Mouse (Mus musculus) hindbrain, embryonic 12.5 days (tissue): ENCODE data around the gene Gm3250. TPM values are rescaled to one million over a fixed set of nuclear protein-coding genes. Genes with fewer than 3 reads are reported as not detected.
"Not testable (repeated sequence)": the region's sequence is repeated elsewhere in the genome, so short reads cannot be mapped to it uniquely, and the experiment has no call there.

ENCODE experiments used
- ATAC-seq: fragments of 200-750 bp; cut with Nextera tagmentation; 2 replicates; pipeline ENCODE4 v1.8.0; 2017; ENCODE audit warnings: moderate TSS enrichment; ENCODE audit not compliant: low FRiP score
- H3K27ac ChIP-seq: fragments of 300-500 bp; sonication (generic); 2 replicates; pipeline ENCODE4 v1.5.1; 2016; ENCODE audit warnings: mild to moderate bottlenecking
- H3K27me3 ChIP-seq: fragments of 300-500 bp; sonication (generic); 2 replicates; pipeline ENCODE4 v1.6.1; 2016; ENCODE audit warnings: mild to moderate bottlenecking
- H3K36me3 ChIP-seq: fragments of 300-500 bp; sonication (generic); 2 replicates; pipeline ENCODE4 v1.6.1; 2016; ENCODE audit warnings: mild to moderate bottlenecking
- H3K4me1 ChIP-seq: fragments of 300-500 bp; sonication (generic); 2 replicates; pipeline ENCODE4 v1.6.1; 2016
- H3K4me2 ChIP-seq: fragments of 300-500 bp; sonication (generic); replicated peaks from 2 replicates; pipeline ENCODE4 v1.6.1; 2016; ENCODE audit warnings: mild to moderate bottlenecking
- H3K4me3 ChIP-seq: fragments of 300-500 bp; sonication (generic); 2 replicates; pipeline ENCODE4 v1.5.1; 2016; ENCODE audit warnings: mild to moderate bottlenecking
- H3K9ac ChIP-seq: fragments of 300-500 bp; sonication (generic); 2 replicates; pipeline ENCODE4 v1.6.1; 2016; ENCODE audit warnings: mild to moderate bottlenecking, moderate library complexity
- H3K9me3 ChIP-seq: fragments of 300-500 bp; sonication (generic); replicated peaks from 2 replicates; pipeline ENCODE4 v1.6.1; 2016; ENCODE audit warnings: mild to moderate bottlenecking
- WGBS: fragments of 180-500 bp; shearing (Covaris S2); methylation state at CpG from one replicate; pipeline ENCODE4 v1.1.7; 2016; 5-methylcytosine and 5-hydroxymethylcytosine counted together
- polyA plus RNA-seq: library from polyadenylated mRNA; unstranded; fragments of >200 nt; fragmentation: Nextera tagmentation; extraction: Ambion mirVana; gene quantifications from 2 replicates; pipeline ENCODE4 v1.2.1, GENCODE M21; 2016

Gene Gm3250
- polyA plus RNA-seq, 1 experiment from 2014 or later: not detected

DNA sequence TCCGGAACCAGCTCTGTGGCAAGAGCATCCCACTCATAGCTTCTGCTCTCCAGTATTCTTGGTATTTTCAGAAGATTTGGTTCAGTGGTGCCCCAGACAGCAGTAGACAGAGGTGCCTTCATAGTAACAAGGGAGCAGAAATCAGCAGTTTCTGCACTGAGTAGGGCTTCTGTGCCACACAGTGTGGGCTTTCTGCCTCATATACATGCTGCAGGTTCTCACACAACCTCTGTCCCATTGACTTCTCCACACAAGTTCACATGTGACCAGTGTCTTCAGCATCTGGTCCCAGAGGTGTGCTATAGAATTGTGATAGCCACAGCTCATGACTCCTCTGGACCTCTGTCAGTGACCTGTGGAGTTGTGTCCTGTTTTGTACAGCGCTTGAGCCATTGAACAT lies 6.3 kb upstream of the Gm3250 start:
- H3K36me3 ChIP-seq: no peaks in the 10 kb centered on the region
- no peak overlapping the region for H3K27ac ChIP-seq
- no peaks in the 10 kb centered on the region for H3K4me1 ChIP-seq
- no peaks in the 10 kb centered on the region for H3K27me3 ChIP-seq
- no peak for ATAC-seq
- 81% methylated on average over 2 of the region's 2 CpGs for WGBS
- H3K9ac ChIP-seq: no peak overlapping the region
- H3K4me3 ChIP-seq: no peak overlapping the region
- H3K4me2 ChIP-seq: no peak overlapping the region
- H3K9me3 ChIP-seq: no peaks in the 10 kb centered on the region

- WGBS: 50% methylated on average over 1 of the region's 1 CpGs
- H3K4me1 ChIP-seq, H3K27me3 ChIP-seq, H3K4me3 ChIP-seq, H3K4me2 ChIP-seq, H3K9ac ChIP-seq, H3K9me3 ChIP-seq, H3K27ac ChIP-seq, ATAC-seq, H3K36me3 ChIP-seq: not testable (repeated sequence)
Measured at GRCm38 (mm10) chr10:77787876-77788275, 5.5 kb upstream of the Gm3250 start, which contains the start of gene Gm7137. Gm7137 (minus strand) TSS chr10:77788200.

DNA sequence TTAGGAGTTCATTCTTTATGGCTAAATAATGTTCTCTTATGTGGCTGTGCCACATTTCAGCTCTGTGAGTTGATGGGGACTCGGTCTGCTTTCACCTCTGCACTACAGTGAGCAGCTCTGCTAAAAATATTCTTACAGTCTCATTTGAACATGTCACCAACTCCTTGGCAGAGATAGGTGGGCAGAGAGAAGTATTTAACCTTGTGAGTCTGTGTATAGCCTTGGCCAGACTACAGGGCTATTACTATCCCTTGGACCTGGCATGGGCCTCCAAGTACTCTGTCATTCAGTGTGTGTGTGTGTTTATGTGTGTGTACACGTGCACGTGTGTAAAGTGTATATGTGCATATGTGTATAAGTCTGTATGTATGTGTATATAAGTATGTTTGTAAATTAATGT lies 1.1 kb upstream of the Gm3250 start:
- ATAC-seq, H3K4me3 ChIP-seq, H3K9me3 ChIP-seq, H3K4me1 ChIP-seq, H3K4me2 ChIP-seq, H3K27me3 ChIP-seq, H3K36me3 ChIP-seq, H3K9ac ChIP-seq, H3K27ac ChIP-seq: not testable (repeated sequence)
- 98% methylated on average over 3 of the region's 3 CpGs for WGBS

GRCm38 (mm10) chr10:77776844-77777243 lies 5.5 kb downstream of the Gm3250 start, which contains the start of gene Gm7138:
Gm7138 (minus strand) TSS chr10:77776944.
- ATAC-seq, H3K9ac ChIP-seq, H3K4me2 ChIP-seq, H3K4me1 ChIP-seq, H3K4me3 ChIP-seq, H3K36me3 ChIP-seq, H3K27me3 ChIP-seq, H3K9me3 ChIP-seq, H3K27ac ChIP-seq: not testable (repeated sequence)
- 20% methylated on average over 1 of the region's 1 CpGs for WGBS

- H3K27ac ChIP-seq, ATAC-seq, H3K36me3 ChIP-seq, H3K9ac ChIP-seq, H3K4me1 ChIP-seq, H3K9me3 ChIP-seq, H3K27me3 ChIP-seq, H3K4me3 ChIP-seq, H3K4me2 ChIP-seq: not testable (repeated sequence)
- WGBS: 92% methylated on average over 1 of the region's 3 CpGs
Measured at GRCm38 (mm10) chr10:77772142-77772541, 10.2 kb downstream of the Gm3250 start.

DNA sequence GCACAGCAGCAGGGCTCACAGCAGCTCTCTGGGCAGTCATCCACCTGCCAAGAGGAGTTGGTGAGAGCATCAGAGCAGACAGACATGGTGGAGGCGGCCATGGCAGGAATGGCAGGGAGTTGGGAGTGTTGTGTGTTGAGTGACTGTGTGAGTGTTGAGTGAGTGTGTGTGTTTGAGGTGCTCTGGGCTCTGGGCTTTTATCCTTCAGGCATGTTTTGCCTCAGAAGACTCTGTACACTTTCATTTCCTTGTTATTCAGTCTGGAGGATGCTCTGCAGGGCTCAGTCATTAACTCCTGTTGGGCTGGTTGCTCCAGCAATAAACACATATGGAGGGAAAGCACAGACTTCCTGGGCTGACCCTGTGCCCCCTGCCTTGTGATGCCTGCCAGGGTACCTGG lies 11.1 kb downstream of the Gm3250 start, which contains the start of gene Gm3238:
Gene Gm3238, minus strand, starts transcription at position 101 of the 400 bp plus-strand sequence.
- not testable (repeated sequence) for H3K9ac ChIP-seq, H3K27me3 ChIP-seq, H3K4me3 ChIP-seq, H3K4me1 ChIP-seq, H3K9me3 ChIP-seq, H3K4me2 ChIP-seq, H3K36me3 ChIP-seq, H3K27ac ChIP-seq, ATAC-seq
- 80% methylated on average over 1 of the region's 1 CpGs for WGBS

GRCm38 (mm10) chr10:77769727-77770126 lies 12.6 kb downstream of the Gm3250 start:
- H3K27me3 ChIP-seq: no peaks in the 10 kb centered on the region
- no peak for ATAC-seq
- H3K27ac ChIP-seq: no peak overlapping the region
- 98% methylated on average over 1 of the region's 1 CpGs for WGBS
- no peak overlapping the region for H3K9ac ChIP-seq
- no peak overlapping the region for H3K4me3 ChIP-seq
- no peaks in the 10 kb centered on the region for H3K9me3 ChIP-seq
- H3K4me2 ChIP-seq: no peak overlapping the region
- no peaks in the 10 kb centered on the region for H3K36me3 ChIP-seq
- no peaks in the 10 kb centered on the region for H3K4me1 ChIP-seq

DNA sequence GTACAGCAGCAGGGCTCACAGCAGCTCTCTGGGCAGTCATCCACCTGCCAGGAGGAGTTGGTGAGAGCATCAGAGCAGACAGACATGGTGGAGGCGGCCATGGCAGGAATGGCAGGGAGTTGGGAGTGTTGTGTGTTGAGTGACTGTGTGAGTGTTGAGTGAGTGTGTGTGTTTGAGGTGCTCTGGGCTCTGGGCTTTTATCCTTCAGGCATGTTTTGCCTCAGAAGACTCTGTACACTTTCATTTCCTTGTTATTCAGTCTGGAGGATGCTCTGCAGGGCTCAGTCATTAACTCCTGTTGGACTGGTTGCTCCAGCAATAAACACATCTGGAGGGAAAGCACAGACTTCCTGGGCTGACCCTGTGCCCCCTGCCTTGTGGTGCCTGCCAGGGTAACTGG lies 22.8 kb downstream of the Gm3250 start, which contains the start of gene Gm3233:
Gene Gm3233, minus strand, starts transcription at position 101 of the 400 bp plus-strand sequence.
- not testable (repeated sequence) for H3K9me3 ChIP-seq, H3K27ac ChIP-seq, H3K36me3 ChIP-seq, H3K4me1 ChIP-seq, H3K4me2 ChIP-seq, ATAC-seq, H3K27me3 ChIP-seq, H3K4me3 ChIP-seq, H3K9ac ChIP-seq
- 67% methylated on average over 1 of the region's 1 CpGs for WGBS

- H3K9ac ChIP-seq: no peak overlapping the region
- no peaks in the 10 kb centered on the region for H3K27me3 ChIP-seq
- no peak for ATAC-seq
- H3K9me3 ChIP-seq: no peaks in the 10 kb centered on the region
- no peaks in the 10 kb centered on the region for H3K36me3 ChIP-seq
- H3K4me3 ChIP-seq: no peak overlapping the region
- H3K27ac ChIP-seq: no peak overlapping the region
- H3K4me1 ChIP-seq: no peaks in the 10 kb centered on the region
- no peak overlapping the region for H3K4me2 ChIP-seq
Measured at GRCm38 (mm10) chr10:77753448-77753847, 28.9 kb downstream of the Gm3250 start.

DNA sequence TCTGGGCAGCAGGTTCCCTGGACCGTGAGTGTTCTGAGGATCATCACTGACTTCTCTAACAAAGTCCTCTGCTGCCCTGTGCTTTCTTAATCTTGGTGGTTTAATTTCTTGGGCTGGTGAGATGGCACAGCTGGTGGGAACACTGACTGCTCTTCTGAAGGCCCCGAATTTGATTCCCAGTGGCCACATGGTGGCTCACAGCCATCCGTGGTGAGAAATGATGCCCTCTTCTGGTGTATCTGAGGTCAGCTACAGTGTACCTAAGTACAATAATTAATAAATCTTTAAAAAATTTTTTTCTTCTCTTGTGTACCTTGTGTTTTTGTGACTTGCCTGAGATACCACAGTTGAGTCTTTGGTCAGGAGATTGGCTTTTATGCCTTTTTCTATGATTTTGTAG lies 30.0 kb downstream of the Gm3250 start:
- not testable (repeated sequence) for H3K36me3 ChIP-seq, ATAC-seq, H3K4me2 ChIP-seq, H3K9me3 ChIP-seq, H3K4me3 ChIP-seq, H3K27ac ChIP-seq, H3K27me3 ChIP-seq, H3K9ac ChIP-seq, H3K4me1 ChIP-seq
- 66% methylated on average over 3 of the region's 3 CpGs for WGBS

DNA sequence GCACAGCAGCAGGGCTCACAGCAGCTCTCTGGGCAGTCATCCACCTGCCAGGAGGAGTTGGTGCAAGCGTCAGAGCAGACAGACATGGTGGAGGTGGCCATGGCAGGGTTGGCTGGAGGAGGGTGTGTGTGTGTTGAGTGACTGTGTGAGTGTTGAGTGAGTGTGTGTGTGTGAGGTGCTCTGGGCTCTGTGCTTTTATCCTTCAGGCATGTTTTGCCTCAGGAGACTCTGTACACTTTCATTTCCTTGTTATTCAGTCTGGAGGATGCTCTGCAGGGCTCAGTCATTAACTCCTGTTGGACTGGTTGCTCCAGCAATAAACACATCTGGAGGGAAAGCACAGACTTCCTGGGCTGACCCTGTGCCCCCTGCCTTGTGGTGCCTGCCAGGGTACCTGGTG lies 31.1 kb downstream of the Gm3250 start, which contains the start of gene Gm9736:
Gene Gm9736, minus strand, starts transcription at position 101 of the 400 bp plus-strand sequence.
- not testable (repeated sequence) for H3K27me3 ChIP-seq, ATAC-seq, H3K4me2 ChIP-seq, H3K4me1 ChIP-seq, H3K4me3 ChIP-seq, H3K9me3 ChIP-seq, H3K9ac ChIP-seq, H3K27ac ChIP-seq, H3K36me3 ChIP-seq
- WGBS: 63% methylated on average over 1 of the region's 1 CpGs

DNA sequence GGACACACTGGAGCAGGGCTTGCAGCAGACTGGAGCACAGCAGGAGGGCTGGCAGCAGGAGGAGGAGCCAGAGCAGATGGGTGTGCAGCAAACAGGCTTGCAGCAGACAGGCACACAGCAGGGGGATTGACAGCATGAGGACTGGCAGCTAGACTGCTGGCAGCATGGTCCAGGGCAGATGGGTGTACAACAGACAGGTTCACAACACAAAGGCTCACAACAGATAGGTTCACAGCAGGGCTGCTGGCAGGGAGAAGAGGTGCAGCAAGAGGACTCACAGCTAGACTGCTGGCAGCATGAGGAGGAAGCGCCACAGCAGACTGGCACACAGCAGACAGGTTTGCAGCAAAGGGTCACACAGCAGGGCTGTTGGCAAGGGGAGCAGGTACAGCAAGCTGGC lies 31.7 kb downstream of the Gm3250 start:
- 79% methylated on average over 1 of the region's 1 CpGs for WGBS
- not testable (repeated sequence) for H3K4me2 ChIP-seq, H3K27me3 ChIP-seq, H3K9me3 ChIP-seq, H3K4me3 ChIP-seq, H3K4me1 ChIP-seq, ATAC-seq, H3K36me3 ChIP-seq, H3K9ac ChIP-seq, H3K27ac ChIP-seq

DNA sequence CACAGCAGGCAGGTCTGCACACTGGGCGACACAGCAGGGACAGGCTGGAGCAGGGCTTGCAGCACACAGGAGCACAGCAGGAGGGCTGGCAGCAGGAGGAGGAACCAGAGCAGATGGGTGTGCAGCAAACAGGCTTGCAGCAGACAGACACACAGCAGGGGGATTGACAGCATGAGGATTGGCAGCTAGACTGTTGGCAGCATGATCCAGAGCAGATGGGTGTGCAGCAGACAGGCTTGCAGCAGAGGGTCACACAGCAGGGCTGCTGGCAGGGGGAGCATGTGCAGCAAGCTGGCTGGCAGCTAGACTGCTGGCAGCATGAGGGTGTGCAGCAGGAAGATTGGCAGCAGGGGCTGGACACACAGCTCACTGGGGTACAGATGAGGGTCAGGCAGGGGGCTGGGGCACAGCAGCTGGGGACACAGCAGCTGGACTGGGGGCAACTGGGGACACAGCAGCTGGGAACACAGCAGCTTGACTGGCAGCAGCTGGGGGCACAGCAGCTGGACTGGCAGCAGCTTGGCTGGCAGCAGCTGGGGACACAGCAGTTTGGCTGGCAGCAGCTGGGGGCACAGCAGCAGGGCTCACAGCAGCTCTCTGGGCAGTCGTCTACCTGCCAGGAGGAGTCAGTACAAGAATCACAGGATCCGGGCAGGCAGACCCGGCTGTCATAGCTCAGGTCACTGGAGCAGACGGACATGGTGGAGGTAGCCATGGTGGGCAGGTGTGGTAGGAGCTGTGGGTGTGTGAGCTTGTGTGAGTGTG lies 40.2 kb downstream of the Gm3250 start, which contains the start of gene Gm18596:
Gene Gm18596, minus strand, starts transcription at position 715 of the 765 bp plus-strand sequence.
- not testable (repeated sequence) for H3K36me3 ChIP-seq, H3K4me3 ChIP-seq, ATAC-seq, H3K4me1 ChIP-seq, H3K27ac ChIP-seq, H3K4me2 ChIP-seq, H3K27me3 ChIP-seq, H3K9ac ChIP-seq, H3K9me3 ChIP-seq
- 35% methylated on average over 5 of the region's 5 CpGs for WGBS
